Mouse (Mus musculus) embryonic stem cell, embryonic (primary cell): Measurements from ENCODE around the gene Irgc1.

Source experiments
- CTCF ChIA-PET, 4 experiments: fragments of 300-600 bp in 2 of 4; fragments of 350-600 bp in 2 of 4; sonication (Branson Sonifier 250); formaldehyde crosslinking; loops; one replicate each; lab custom pipeline; 2022; ENCODE audit warnings: inconsistent platforms in 2 of 4; lab: Charles Lee
- POLR2A ChIA-PET, 4 experiments: fragments of 300-600 bp in 2 of 4; fragments of 350-600 bp in 2 of 4; sonication (Branson Sonifier 250); formaldehyde crosslinking; loops; one replicate each; lab custom pipeline; 2022; ENCODE audit warnings: antibody characterized with exemption in 4 of 4, inconsistent platforms in 1 of 4; lab: Charles Lee

Irgc1 gene

DNA sequence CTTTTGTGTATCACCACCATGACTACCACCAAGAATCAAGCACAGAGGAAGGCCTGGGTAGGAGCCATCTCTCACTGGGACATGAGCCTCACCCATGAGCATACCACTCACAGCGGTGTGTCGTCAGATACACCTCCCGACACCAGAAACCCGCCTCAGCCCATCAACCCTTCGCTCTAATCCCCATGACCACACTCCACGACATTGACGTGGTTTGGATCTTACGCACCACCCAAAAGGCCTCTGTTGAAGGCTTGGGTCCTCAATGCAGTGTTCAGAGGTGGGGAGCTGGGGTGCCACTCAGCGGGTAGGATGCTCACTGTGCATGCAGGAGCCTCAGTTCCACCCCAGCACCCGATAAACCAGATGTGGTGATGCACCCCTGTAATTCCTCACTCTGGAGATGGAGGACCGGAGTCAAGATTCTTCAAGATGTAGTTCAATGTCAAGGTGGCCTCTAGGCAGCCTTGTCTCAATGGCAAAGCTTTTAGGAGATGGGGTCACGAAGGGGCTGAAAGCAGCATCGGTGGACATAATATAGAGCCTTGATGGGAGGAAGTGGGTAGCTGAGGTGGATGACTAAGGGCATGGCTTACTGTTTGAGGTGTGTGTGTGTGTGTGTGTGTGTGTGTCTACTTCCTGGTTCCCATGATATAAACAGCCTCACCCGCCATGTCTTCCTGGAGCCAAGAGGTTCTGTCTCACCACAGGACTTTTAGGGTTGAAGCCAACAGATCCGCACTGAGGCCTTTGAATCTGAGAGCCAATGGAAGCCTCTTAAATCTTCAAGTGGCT is 21.3 kb downstream of the Irgc1 start:
- CTCF ChIA-PET, result interaction anchor here in 3 of 4 experiments (0.6 to 1.6 kb wide), 3 partner anchors 11 to 70 kb away, joined by 3 to 6 read pairs (median 4); no protein-coding TSS in a partner anchor
- POLR2A ChIA-PET, result interaction anchor here in 3 of 4 experiments (0.6 to 1.9 kb wide), 4 partner anchors 10 to 31 kb away, joined by 3 to 7 read pairs (median 4); partner anchors contain the start of gene Smg9 (in 1 of the 3)

GRCm38 (mm10) chr7:24429413-24430112 is 22.5 kb downstream of the Irgc1 start:
- ChIA-PET CTCF (interaction anchor here (0.7 to 3.2 kb wide), 9 partner anchors 9 to 172 kb away, joined by 3 to 14 read pairs (median 3); no protein-coding TSS in a partner anchor), POLR2A (interaction anchor here in 3 of 4 experiments (0.6 to 1.9 kb wide), 9 partner anchors 9 to 109 kb away, joined by 3 to 7 read pairs (median 4); partner anchors contain the start of gene Smg9 (in 1 of the 3))

DNA sequence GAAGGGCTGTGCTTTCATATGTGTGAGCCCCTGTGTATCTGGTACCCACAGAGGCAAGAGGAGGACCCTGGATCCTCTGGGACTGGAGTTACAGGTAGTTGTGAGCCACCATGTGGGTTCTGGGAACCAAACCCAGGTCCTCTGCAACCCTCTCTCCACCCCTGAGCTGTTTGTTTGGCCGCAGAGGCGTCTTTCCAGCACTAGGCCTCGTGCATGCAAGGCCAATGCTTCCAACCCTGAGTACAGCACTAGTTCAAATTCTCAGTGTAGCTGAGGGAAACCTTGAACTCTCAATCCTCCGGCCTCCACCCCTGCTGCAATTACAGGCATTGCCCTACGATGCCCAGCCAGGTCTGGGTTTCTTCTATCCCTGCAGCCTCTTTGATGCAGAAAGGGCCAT is 23.4 kb downstream of the Irgc1 start:
- CTCF ChIA-PET, result interaction anchor here in 1 of 4 experiments (1.1 to 3.2 kb wide), 2 partner anchors 13 to 44 kb away, joined by 3 to 14 read pairs; no protein-coding TSS in a partner anchor

GRCm38 (mm10) chr7:24427168-24427567 is 24.9 kb downstream of the Irgc1 start:
- ChIA-PET POLR2A (interaction anchor here in 1 of 4 experiments (0.7 to 0.9 kb wide), 3 partner anchors 13 to 127 kb away, joined by 3 to 5 read pairs (median 3); no protein-coding TSS in a partner anchor), CTCF (interaction anchor here in 2 of 4 experiments (1.2 to 3.2 kb wide), 4 partner anchors 15 to 46 kb away, joined by 3 to 14 read pairs (median 6); no protein-coding TSS in a partner anchor)

More for the DNA sequence above, 23.4 kb downstream of the Irgc1 start:
- POLR2A ChIA-PET, result interaction anchor here in 2 of 4 experiments (0.5 to 1.3 kb wide), 3 partner anchors 29 to 109 kb away, joined by 3 to 4 read pairs (median 3); no protein-coding TSS in a partner anchor

- CTCF ChIA-PET, result interaction anchor here in 2 of 4 experiments (1.1 to 2.2 kb wide), 3 partner anchors 16 to 21 kb away, joined by 3 to 8 read pairs (median 3); no protein-coding TSS in a partner anchor
- POLR2A ChIA-PET, result interaction anchor here in 1 of 4 experiments (1.1 to 1.4 kb wide), 3 partner anchors 10 to 17 kb away, joined by 3 to 4 read pairs (median 3); no protein-coding TSS in a partner anchor
Observed at GRCm38 (mm10) chr7:24425919-24426318, 26.2 kb downstream of the Irgc1 start.

- POLR2A ChIA-PET, result interaction anchor here in 3 of 4 experiments (0.5 to 2.1 kb wide), 8 partner anchors 8 to 110 kb away, joined by 3 to 8 read pairs (median 3); no protein-coding TSS in a partner anchor
- CTCF ChIA-PET, result no interaction called here
Observed at GRCm38 (mm10) chr7:24423956-24424732, 28.0 kb downstream of the Irgc1 start.

DNA sequence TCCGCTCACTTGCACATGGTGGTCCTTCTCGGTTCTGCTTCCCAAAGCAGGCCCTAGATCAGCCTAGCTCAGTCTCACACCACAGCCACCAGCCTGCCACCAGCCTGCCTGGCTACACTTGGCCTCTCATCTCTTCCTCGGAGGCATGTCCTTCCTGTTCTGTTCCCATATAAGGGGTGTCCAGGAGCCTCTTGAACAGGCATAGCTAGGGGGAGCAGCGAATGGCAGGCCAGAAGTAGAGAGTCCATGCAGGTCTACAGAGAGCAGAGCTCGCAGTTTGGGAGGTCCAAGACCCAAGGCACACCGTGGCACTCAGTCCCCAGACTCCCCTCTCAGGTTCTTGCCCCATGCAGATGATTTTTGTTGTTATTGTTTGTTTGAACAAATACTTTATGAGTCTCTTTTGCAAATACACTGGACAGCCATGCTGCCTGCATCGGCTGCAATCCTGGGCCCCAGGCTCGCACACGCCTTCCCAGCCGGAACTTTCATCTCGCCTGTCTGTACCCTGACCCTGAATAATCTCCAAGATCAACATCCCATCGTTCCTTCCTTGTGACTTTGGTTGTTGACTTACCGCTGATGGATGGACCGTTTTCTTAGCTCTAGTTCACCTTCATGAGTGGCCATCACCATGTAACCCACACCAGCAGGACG is 28.9 kb downstream of the Irgc1 start:
- CTCF ChIA-PET, result interaction anchor here in 3 of 4 experiments (0.5 to 2.2 kb wide), 4 partner anchors 19 to 93 kb away, joined by 3 to 11 read pairs (median 4); no protein-coding TSS in a partner anchor
- POLR2A ChIA-PET, result interaction anchor here in 3 of 4 experiments (0.5 to 2.1 kb wide), 13 partner anchors 9 to 111 kb away, joined by 3 to 8 read pairs (median 3); partner anchors contain the start of gene Zfp428 (in 1 of the 3)

DNA sequence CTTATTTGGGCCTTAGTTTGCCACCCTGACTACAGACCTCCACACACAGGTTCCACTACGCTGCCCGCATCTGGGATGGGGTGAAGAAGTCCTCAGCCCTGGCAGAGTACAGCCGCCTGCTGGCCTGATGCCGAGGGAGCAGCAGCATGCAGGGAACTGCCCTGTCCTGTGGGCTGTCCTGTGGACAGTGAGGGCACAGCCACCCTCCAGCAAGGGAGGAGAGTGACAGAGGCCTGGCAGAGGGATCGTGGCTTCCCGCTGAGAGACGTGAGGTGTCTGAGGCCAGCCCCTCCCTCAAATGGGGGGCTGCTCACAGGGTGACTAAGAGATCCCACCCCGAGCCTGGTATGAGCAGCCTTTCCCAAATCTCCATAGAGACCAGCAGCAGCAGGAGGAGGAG is 29.8 kb downstream of the Irgc1 start:
- POLR2A ChIA-PET, result interaction anchor here in 3 of 4 experiments (0.5 to 2.2 kb wide), 9 partner anchors 8 to 81 kb away, joined by 3 to 6 read pairs (median 3); partner anchors contain the start of gene Smg9 (in 1 of the 3)
- CTCF ChIA-PET, result interaction anchor here in 2 of 4 experiments (0.5 to 2.2 kb wide), 4 partner anchors 15 to 179 kb away, joined by 3 to 11 read pairs (median 4); no protein-coding TSS in a partner anchor

DNA sequence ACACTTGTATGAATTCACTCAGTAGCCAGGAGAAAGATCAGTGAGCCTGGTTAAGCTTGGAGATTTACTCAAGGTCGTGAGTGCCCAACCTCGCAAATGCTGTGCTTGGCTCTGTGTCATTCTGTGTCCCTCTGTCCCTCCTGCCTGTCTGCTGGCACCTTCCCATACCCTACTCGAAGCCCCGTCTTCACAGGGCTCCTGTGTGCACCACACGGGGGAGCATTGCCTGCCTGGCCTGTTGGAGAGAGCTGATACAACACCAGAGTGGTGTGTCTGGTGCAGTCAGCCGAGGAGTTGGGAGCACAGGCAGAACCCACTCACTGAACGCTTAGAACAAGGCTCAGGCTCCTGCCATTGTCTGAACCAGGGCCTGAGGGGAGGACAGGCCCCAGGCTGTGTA is 30.4 kb downstream of the Irgc1 start:
- POLR2A ChIA-PET, result interaction anchor here in 1 of 4 experiments (1.0 to 2.2 kb wide), 2 partner anchors 8 to 22 kb away, joined by 3 to 6 read pairs; partner anchors contain the start of gene Smg9
- CTCF ChIA-PET, result interaction anchor here in 3 of 4 experiments (0.6 to 2.2 kb wide), 5 partner anchors 15 to 207 kb away, joined by 3 to 11 read pairs (median 4); no protein-coding TSS in a partner anchor

DNA sequence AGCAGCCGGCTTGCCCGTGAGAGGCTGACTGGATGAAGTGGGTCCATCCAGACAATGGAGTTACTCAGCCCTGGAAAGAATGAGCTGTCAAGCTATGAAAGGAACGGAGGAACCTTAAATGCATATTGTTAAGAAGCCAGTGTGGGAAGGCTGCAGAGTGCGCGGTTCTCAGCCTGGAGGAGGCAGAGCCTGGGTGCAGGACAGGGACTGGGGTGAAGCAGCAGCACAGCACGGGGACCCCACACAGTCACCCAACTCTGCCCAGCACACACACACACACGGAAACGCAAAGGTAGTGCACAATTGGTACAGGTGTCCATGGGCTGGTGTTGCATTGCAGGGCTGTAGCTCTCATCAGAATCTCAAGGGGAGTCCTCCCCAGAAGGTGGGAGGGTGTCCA is 32.5 kb downstream of the Irgc1 start:
- CTCF ChIA-PET, result interaction anchor here in 2 of 4 experiments (1.2 to 2.0 kb wide), 2 partner anchors 35 to 53 kb away, joined by 5 read pairs; no protein-coding TSS in a partner anchor
- POLR2A ChIA-PET, result interaction anchor here in 3 of 4 experiments (0.8 to 2.5 kb wide), 6 partner anchors 10 to 111 kb away, joined by 3 to 8 read pairs (median 4); partner anchors contain the start of gene Irgq (in 1 of the 3)

GRCm38 (mm10) chr7:24415261-24415660 is 36.8 kb downstream of the Irgc1 start:
- CTCF ChIA-PET, result interaction anchor here in 3 of 4 experiments (1.1 to 3.4 kb wide), 4 partner anchors 8 to 58 kb away, joined by 3 to 15 read pairs (median 5); no protein-coding TSS in a partner anchor
- POLR2A ChIA-PET, result interaction anchor here in 3 of 4 experiments (1.1 to 1.5 kb wide), 7 partner anchors 10 to 45 kb away, joined by 3 to 6 read pairs (median 4); partner anchors contain the start of gene Smg9 (in 3 of the 3)

DNA sequence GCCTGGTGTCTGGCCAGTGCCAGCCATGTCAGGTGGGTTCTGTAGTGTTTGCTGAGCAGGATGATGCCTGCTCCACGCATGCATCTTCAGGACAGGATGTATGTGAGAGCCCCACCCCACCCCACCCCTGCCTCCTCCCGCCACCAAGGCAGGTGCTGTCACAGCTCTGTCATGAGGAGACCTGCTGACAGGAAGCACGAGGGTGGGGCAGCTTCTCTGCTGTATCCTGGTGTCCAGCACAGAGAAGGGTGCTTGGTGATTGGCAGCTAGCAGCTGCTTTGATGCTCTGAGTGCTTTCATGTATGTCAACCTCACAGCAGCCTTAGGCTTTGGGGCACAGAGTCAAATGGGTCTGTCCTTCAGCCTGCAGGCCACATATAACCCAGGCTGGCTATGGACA is 38.5 kb downstream of the Irgc1 start:
- ChIA-PET POLR2A (interaction anchor here in 3 of 4 experiments (0.5 to 5.2 kb wide), 13 partner anchors 8 to 94 kb away, joined by 3 to 41 read pairs (median 3); partner anchors contain the start of gene Smg9 (in 2 of the 3)), CTCF (interaction anchor here in 3 of 4 experiments (0.7 to 1.4 kb wide), 5 partner anchors 28 to 90 kb away, joined by 3 to 4 read pairs (median 3); no protein-coding TSS in a partner anchor)

DNA sequence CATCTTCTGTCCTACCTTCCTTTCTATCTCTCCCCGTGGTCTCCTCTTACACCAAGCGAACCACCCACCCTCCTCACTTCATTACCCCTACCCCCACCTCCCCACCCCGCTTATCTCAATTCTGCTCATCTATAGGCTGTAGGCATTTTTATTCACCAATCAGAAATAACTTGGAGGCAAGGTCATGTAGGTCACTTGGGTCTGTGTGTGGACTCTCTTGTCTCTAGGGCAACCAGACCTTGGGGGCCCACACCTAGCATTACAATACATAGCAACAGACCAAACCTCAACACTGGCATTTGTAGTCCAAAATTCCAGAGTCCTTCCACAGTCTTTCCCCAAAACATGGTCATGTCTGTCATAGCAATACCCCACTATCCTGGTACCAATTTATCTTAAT is 41.3 kb downstream of the Irgc1 start:
- ChIA-PET POLR2A (interaction anchor here in 3 of 4 experiments (0.8 to 5.2 kb wide), 5 partner anchors 8 to 473 kb away, joined by 3 to 41 read pairs (median 3); partner anchors contain the start of genes Smg9 (in 2 of the 3) and Rps19 (in 1 of the 3)), CTCF (interaction anchor here in 2 of 4 experiments (0.6 to 2.7 kb wide), 7 partner anchors 26 to 249 kb away, joined by 3 to 13 read pairs (median 3); no protein-coding TSS in a partner anchor)

GRCm38 (mm10) chr7:24410123-24410522 is 42.0 kb downstream of the Irgc1 start:
- ChIA-PET CTCF (interaction anchor here in 2 of 4 experiments (0.6 to 2.7 kb wide), 7 partner anchors 11 to 249 kb away, joined by 3 to 13 read pairs (median 3); partner anchors contain the start of gene Smg9 (in 1 of the 2)), POLR2A (interaction anchor here in 3 of 4 experiments (0.8 to 5.2 kb wide), 4 partner anchors 10 to 40 kb away, joined by 3 to 41 read pairs (median 7); partner anchors contain the start of gene Smg9 (in 2 of the 3))

DNA sequence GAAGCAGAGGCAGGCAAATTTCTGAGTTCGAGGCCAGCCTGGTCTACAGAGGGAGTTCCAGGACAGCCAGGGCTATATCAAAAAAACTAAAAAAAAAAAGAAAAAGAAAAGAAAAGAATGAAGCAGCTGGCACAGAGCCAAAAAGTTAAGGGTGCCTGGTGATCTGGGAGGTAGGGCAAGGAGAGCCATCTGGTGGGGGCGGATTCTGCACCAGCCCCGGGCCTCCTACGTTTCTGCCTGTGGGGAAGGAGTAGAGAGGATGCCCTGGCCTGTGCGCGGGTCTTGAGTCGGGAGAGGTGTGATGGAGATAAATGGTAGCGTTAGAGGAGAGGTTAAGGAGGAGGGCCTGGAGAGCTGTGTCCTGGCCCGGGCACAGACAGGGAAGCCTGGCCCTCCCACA is 43.9 kb downstream of the Irgc1 start:
- ChIA-PET CTCF (interaction anchor here in 3 of 4 experiments (0.5 to 1.5 kb wide), 3 partner anchors 153 to 1312 kb away, joined by 3 read pairs; no protein-coding TSS in a partner anchor), POLR2A (interaction anchor here in 3 of 4 experiments (0.9 to 1.4 kb wide), 6 partner anchors 9 to 60 kb away, joined by 3 to 7 read pairs (median 3); partner anchors contain the start of gene Smg9 (in 2 of the 3))
